Mouse (Mus musculus): ENCODE measurements at regions not wholly inside any gene's neighbourhood (a gene's known extent, or its start where the extent isn't known, plus 50 kb on each side); places are given as distances from the start of the nearest gene placed in this dataset.
A peak's percentile ranks its signal among the peaks of the same experiment; 100 is the strongest.

GRCm38 (mm10) chr1:165046056-165046455 is 110.7 kb upstream of the Xcl1 start:
- whole genome bisulfite sequencing, result 77% methylated on average over 4 of the region's 4 CpGs
- no peak for TF ChIP-seq POLR2A (IDR thresholded peaks at IDR 0.05; ENCODE audit: low read depth, low read length)
- DNase-seq (ENCODE audit: low read depth in 1 of 2, low spot score in 2 of 2), result no peak

GRCm38 (mm10) chr1:165043361-165043760 is 108.0 kb upstream of the Xcl1 start:
- Histone ChIP-seq H3K27me3 (ENCODE audit: control insufficient read depth, insufficient read depth, low read length) (no peaks in the 10 kb centered on the region), H3K27ac (ENCODE audit: insufficient read depth, low read length) (no peak overlapping the region), H3K4me1 (ENCODE audit: control insufficient read depth, insufficient read depth, insufficient read length) (no peaks in the 10 kb centered on the region), H3K36me3 (ENCODE audit: control insufficient read depth, insufficient read depth, low read length) (no peaks in the 10 kb centered on the region), H3K4me3 (ENCODE audit: extremely low read depth, insufficient read depth, insufficient read length) (no peak overlapping the region)
- DNase-seq (ENCODE audit: low read depth in 1 of 2, low spot score in 2 of 2), result no peak
- TF ChIP-seq CTCF (IDR thresholded peaks at IDR 0.05; ENCODE audit: extremely low read depth, insufficient read depth, insufficient read length, insufficient replicate concordance), result no peak
- no peak for TF ChIP-seq POLR2A (IDR thresholded peaks at IDR 0.05; ENCODE audit: low read depth, low read length)
- 84% methylated on average over 3 of the region's 3 CpGs for WGBS

More at GRCm38 (mm10) chr1:165046056-165046455, 110.7 kb upstream of the Xcl1 start:
- H3K4me3 ChIP-seq (ENCODE audit: extremely low read depth, insufficient read depth, insufficient read length), result no peak overlapping the region
- no peak overlapping the region for H3K27ac ChIP-seq (ENCODE audit: insufficient read depth, low read length)
- H3K36me3 ChIP-seq (ENCODE audit: control insufficient read depth, insufficient read depth, low read length), result no peaks in the 10 kb centered on the region
- H3K27me3 ChIP-seq (ENCODE audit: control insufficient read depth, insufficient read depth, low read length), result no peaks in the 10 kb centered on the region
- H3K4me1 ChIP-seq (ENCODE audit: control insufficient read depth, insufficient read depth, insufficient read length), result no peaks in the 10 kb centered on the region

- no peaks in the 10 kb centered on the region for H3K4me1 ChIP-seq (ENCODE audit: control insufficient read depth, insufficient read depth, insufficient read length)
- TF ChIP-seq CTCF (IDR thresholded peaks at IDR 0.05; ENCODE audit: extremely low read depth, insufficient read depth, insufficient read length, insufficient replicate concordance) (no peak), POLR2A (IDR thresholded peaks at IDR 0.05; ENCODE audit: low read depth, low read length) (no peak)
- no peak for DNase-seq (ENCODE audit: low read depth in 1 of 2, low spot score in 2 of 2)
- H3K36me3 ChIP-seq (ENCODE audit: control insufficient read depth, insufficient read depth, low read length), result no peaks in the 10 kb centered on the region
- H3K27me3 ChIP-seq (ENCODE audit: control insufficient read depth, insufficient read depth, low read length), result no peaks in the 10 kb centered on the region; the same call in 1 of the 2 replicates
- no peak overlapping the region for H3K4me3 ChIP-seq (ENCODE audit: extremely low read depth, insufficient read depth, insufficient read length)
- H3K27ac ChIP-seq (ENCODE audit: insufficient read depth, low read length), result no peak overlapping the region
- WGBS, result 92% methylated on average over 2 of the region's 2 CpGs
Observed at GRCm38 (mm10) chr1:165042105-165042504, 106.8 kb upstream of the Xcl1 start.

GRCm38 (mm10) chr1:165036631-165037030 is 101.3 kb upstream of the Xcl1 start:
- Histone ChIP-seq H3K4me1 (ENCODE audit: control insufficient read depth, insufficient read depth, insufficient read length) (no peaks in the 10 kb centered on the region), H3K36me3 (ENCODE audit: control insufficient read depth, insufficient read depth, low read length) (no peaks in the 10 kb centered on the region), H3K4me3 (ENCODE audit: extremely low read depth, insufficient read depth, insufficient read length) (no peak overlapping the region), H3K27ac (ENCODE audit: insufficient read depth, low read length) (no peak overlapping the region), H3K27me3 (ENCODE audit: control insufficient read depth, insufficient read depth, low read length) (no peaks in the 10 kb centered on the region; the same call in 1 of the 2 replicates)
- no peak for DNase-seq (ENCODE audit: low read depth in 1 of 2, low spot score in 2 of 2)
- no peak for TF ChIP-seq POLR2A (IDR thresholded peaks at IDR 0.05; ENCODE audit: low read depth, low read length)
- TF ChIP-seq CTCF (IDR thresholded peaks at IDR 0.05; ENCODE audit: extremely low read depth, insufficient read depth, insufficient read length, insufficient replicate concordance), result no peak
- 80% methylated on average over 3 of the region's 3 CpGs for WGBS

- TF ChIP-seq CTCF (IDR thresholded peaks at IDR 0.05; ENCODE audit: extremely low read depth, insufficient read depth, insufficient read length, insufficient replicate concordance), result no peak; the same call in 1 of the 2 replicates
- no peak for TF ChIP-seq POLR2A (IDR thresholded peaks at IDR 0.05; ENCODE audit: low read depth, low read length)
- DNase-seq (ENCODE audit: low read depth in 1 of 2, low spot score in 2 of 2), result peak; percentile 4 to 7
- Histone ChIP-seq H3K4me1 (ENCODE audit: control insufficient read depth, insufficient read depth, insufficient read length) (no peaks in the 10 kb centered on the region), H3K27ac (ENCODE audit: insufficient read depth, low read length) (no peak overlapping the region), H3K36me3 (ENCODE audit: control insufficient read depth, insufficient read depth, low read length) (no peaks in the 10 kb centered on the region), H3K4me3 (ENCODE audit: extremely low read depth, insufficient read depth, insufficient read length) (no peak overlapping the region), H3K27me3 (ENCODE audit: control insufficient read depth, insufficient read depth, low read length) (no peaks in the 10 kb centered on the region; the same call in 1 of the 2 replicates)
- 91% methylated on average over 1 of the region's 1 CpGs for WGBS
Observed at GRCm38 (mm10) chr1:165035618-165036017, 100.3 kb upstream of the Xcl1 start.

- DNase-seq (ENCODE audit: low read depth in 1 of 2, low spot score in 2 of 2), result no peak
- TF ChIP-seq CTCF (IDR thresholded peaks at IDR 0.05; ENCODE audit: extremely low read depth, insufficient read depth, insufficient read length, insufficient replicate concordance) (no peak), POLR2A (IDR thresholded peaks at IDR 0.05; ENCODE audit: low read depth, low read length) (no peak)
- Histone ChIP-seq H3K36me3 (ENCODE audit: control insufficient read depth, insufficient read depth, low read length) (no peaks in the 10 kb centered on the region), H3K4me1 (ENCODE audit: control insufficient read depth, insufficient read depth, insufficient read length) (peaks cover 8% of the 10 kb centered on the region; the same call in 1 of the 2 replicates), H3K4me3 (ENCODE audit: extremely low read depth, insufficient read depth, insufficient read length) (no peak overlapping the region), H3K27me3 (ENCODE audit: control insufficient read depth, insufficient read depth, low read length) (no peaks in the 10 kb centered on the region), H3K27ac (ENCODE audit: insufficient read depth, low read length) (no peak overlapping the region)
- 7% methylated on average over 10 of the region's 10 CpGs for WGBS
Observed at GRCm38 (mm10) chr1:165020960-165021563, 85.7 kb upstream of the Xcl1 start.

GRCm38 (mm10) chr1:165018692-165019309 is 83.5 kb upstream of the Xcl1 start:
- WGBS, result 76% methylated on average over 16 of the region's 16 CpGs
- no peaks in the 10 kb centered on the region for H3K27me3 ChIP-seq (ENCODE audit: control insufficient read depth, insufficient read depth, low read length)
- H3K4me3 ChIP-seq (ENCODE audit: extremely low read depth, insufficient read depth, insufficient read length), result no peak overlapping the region
- no peaks in the 10 kb centered on the region for H3K36me3 ChIP-seq (ENCODE audit: control insufficient read depth, insufficient read depth, low read length)
- TF ChIP-seq CTCF (IDR thresholded peaks at IDR 0.05; ENCODE audit: extremely low read depth, insufficient read depth, insufficient read length, insufficient replicate concordance) (no peak), POLR2A (IDR thresholded peaks at IDR 0.05; ENCODE audit: low read depth, low read length) (no peak)
- no peak overlapping the region for H3K27ac ChIP-seq (ENCODE audit: insufficient read depth, low read length)
- no peak for DNase-seq (ENCODE audit: low read depth in 1 of 2, low spot score in 2 of 2)
- H3K4me1 ChIP-seq (ENCODE audit: control insufficient read depth, insufficient read depth, insufficient read length), result peaks cover 8% of the 10 kb centered on the region; the same call in 1 of the 2 replicates

Measured in spleen, adult 2 months (tissue).